Mouse (Mus musculus): ENCODE data around the gene Arsa.

Gene Arsa

GRCm38 (mm10) chr15:89477091-89477491 lies at the start of gene Arsa:
Gene Arsa (minus strand): TSS chr15:89477425.
- no peak for DNase-seq (ENCODE audit: low spot score)

GRCm38 (mm10) chr15:89526776-89527325 lies 49.6 kb upstream of the Arsa start:
- DNase-seq (ENCODE audit: low spot score) = no peak

- no peak for DNase-seq (ENCODE audit: low spot score)
Observed at GRCm38 (mm10) chr15:89525896-89526295, 48.7 kb upstream of the Arsa start.

- DNase-seq (ENCODE audit: low spot score) = no peak
Observed at GRCm38 (mm10) chr15:89525464-89525863, 48.2 kb upstream of the Arsa start.

DNA sequence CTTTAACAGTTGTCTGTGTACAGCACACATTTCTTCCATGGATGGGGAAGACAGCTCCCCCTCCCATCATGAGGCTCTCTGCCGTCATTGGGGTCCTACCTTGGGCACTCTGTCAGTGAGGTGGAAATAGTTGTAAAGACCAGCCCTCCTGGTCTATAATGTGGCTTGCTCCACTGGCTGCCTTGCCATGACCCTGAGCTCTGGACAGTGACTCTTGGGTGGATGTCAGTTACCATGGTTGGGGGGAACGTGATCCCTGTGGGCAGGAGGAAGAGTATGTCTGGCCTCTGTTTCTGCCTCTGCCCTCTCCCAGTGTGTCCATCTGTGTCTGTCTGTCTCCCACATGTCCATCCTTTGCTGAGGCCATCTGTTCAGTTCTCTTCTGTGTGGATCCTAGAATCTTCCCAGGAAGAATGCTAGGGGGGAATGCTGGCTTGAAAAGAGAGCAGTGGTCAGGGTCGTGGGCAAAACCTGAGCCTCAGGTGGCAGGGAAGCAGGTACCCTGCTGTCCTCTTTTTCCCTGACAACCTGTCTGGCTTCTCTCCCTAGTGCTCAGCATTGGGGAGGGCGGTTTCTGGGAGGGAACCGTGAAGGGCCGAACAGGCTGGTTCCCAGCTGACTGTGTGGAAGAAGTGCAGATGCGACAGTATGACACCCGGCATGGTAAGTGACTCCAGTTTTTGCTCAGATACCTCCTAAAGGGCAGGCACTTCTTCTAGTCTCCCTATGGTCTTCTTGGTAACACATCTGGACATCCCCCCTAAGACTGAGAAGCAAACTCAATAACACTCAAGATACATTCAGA lies 47.6 kb upstream of the Arsa start:
- no peak for DNase-seq (ENCODE audit: low spot score)

- DNase-seq (ENCODE audit: low spot score) = no peak
Observed at GRCm38 (mm10) chr15:89524001-89524571, 46.9 kb upstream of the Arsa start.

- DNase-seq (ENCODE audit: low spot score) = peak; percentile 35
Observed at GRCm38 (mm10) chr15:89523283-89523832, 46.1 kb upstream of the Arsa start.

- no peak for DNase-seq (ENCODE audit: low spot score)
Observed at GRCm38 (mm10) chr15:89522566-89523282, 45.5 kb upstream of the Arsa start.

DNA sequence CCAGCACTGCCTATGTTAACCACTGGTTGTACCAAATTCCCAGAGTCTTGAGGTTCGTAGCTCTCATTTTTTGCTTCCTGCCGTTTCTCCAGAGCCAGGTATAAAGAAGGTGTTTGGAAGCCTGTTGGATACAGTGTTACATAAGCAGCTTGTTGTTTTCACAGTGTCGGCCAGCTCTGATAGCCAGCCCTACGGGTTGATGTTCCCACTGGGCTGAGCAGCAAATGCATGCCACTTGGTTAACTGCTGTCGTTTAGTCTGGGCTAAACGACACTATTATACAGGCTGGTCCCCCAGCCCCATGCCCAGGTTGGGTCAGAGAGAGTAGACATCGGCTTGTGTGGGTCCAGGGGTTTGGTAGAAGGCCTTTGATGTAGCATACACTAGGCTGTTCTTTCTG lies 44.7 kb upstream of the Arsa start:
- no peak for DNase-seq (ENCODE audit: low spot score)

GRCm38 (mm10) chr15:89512679-89513078 lies 35.5 kb upstream of the Arsa start:
- DNase-seq (ENCODE audit: low spot score) = no peak

DNA sequence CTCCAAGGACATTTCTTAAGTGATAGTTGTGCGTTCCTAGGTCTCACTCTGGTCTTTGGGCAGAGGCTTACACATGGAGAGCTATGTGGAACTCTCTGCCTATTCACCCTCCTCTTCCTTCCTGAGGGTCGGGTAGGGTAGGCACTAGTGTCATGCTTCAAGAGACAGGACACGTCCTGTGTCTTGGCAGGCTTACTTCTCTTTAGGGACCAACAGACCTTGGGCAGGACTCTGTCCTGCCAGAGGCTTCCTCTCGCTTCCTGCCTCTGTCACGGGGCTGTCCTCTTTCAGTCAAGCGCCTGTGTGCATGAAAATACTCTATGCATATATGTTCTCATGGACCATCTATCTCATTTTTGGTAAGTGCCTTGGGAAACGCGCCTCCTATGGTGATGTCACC lies 30.5 kb upstream of the Arsa start:
- no peak for DNase-seq (ENCODE audit: low spot score)

- DNase-seq (ENCODE audit: low spot score) = no peak
Observed at GRCm38 (mm10) chr15:89504838-89505237, 27.6 kb upstream of the Arsa start.

DNA sequence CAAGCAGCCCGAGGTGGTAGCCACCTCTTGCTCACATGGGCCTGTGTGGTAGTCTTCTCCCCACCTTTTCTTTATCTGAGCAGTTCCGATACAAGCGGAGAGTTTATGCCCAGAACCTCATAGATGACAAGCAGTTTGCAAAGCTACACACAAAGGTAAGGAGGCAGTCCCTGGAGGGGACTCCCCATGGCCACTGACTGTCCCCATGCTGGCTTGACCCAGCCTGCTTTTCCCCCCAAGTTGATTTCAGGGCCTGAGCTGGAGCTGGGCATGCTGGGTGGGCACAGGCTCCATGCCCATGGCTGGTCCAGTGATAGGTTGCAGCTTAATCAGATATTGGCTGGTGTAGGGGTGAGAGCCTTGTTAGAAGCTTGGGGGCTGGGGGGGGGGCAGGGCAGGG lies 24.1 kb upstream of the Arsa start:
- DNase-seq (ENCODE audit: low spot score) = no peak

DNA sequence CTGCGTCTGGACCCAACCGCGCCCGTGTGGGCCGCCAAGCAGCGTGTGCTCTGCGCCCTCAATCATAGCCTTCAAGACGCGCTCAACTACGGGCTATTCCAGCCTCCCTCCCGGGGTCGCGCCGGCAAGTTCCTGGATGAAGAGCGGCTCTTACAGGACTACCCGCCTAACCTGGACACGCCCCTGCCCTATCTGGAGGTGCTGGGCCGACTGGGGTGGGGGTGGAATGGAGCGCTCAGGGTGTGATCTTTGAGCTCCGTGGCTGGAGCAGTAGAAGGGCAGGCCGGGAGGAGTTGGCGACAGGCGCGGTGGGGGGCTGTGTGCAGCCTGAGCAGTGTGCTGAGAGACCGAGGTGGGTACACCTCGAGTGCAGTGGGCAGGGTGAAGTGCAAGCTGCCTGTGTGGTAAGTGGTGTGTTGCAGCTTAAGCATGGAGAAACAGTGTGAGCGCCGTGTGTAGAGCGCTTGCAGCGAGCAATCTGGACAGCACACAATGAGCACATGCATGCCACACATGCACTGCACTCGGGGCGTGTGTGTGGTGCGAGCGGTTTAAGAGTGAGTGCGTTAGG lies 23.1 kb upstream of the Arsa start:
- peak; percentile 58 for DNase-seq (ENCODE audit: low spot score)

- peak; percentile 60 for DNase-seq (ENCODE audit: low spot score)
Observed at GRCm38 (mm10) chr15:89499784-89500220, 22.6 kb upstream of the Arsa start.

DNA sequence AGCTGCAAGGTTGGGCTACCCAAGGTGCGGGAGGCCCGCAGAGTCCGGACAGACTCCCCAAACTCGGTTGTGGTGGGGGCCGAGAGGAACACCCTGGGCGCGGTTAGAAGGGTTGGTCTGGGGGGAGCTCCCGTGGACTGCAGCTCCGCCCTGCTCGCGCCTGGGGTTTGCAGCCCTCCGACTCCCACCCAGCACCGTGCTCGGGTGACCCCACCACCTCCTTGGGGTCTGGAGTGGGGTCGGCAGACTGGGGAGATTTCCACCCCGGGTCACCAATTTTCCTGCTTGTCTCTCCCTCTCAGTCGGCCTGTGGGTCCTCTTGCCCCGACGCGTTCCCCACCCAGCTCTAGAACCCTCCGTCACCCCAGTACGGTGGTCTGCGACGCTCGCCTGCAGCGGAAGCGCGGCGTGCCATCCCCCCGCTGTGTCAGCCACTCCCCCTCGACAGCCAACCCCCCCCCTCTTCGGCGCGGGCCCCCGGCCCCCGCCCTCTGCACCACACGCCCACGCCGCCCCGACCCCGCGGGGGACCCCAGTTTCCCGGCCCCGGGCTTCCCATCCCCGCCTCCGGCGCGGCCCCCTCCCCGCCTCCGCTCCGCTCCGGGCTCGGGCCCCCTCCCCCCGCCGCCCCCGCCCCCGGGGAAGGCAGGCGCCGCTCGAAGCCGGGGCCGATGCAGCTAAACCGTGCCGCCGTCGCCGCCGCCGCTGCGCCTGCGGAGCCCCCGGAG lies 21.9 kb upstream of the Arsa start, which contains the start of gene Shank3:
Gene Shank3 (plus strand): TSS at position 663 of the 728 bp plus-strand sequence.
- DNase-seq (ENCODE audit: low spot score) = peak; percentile 57

DNA sequence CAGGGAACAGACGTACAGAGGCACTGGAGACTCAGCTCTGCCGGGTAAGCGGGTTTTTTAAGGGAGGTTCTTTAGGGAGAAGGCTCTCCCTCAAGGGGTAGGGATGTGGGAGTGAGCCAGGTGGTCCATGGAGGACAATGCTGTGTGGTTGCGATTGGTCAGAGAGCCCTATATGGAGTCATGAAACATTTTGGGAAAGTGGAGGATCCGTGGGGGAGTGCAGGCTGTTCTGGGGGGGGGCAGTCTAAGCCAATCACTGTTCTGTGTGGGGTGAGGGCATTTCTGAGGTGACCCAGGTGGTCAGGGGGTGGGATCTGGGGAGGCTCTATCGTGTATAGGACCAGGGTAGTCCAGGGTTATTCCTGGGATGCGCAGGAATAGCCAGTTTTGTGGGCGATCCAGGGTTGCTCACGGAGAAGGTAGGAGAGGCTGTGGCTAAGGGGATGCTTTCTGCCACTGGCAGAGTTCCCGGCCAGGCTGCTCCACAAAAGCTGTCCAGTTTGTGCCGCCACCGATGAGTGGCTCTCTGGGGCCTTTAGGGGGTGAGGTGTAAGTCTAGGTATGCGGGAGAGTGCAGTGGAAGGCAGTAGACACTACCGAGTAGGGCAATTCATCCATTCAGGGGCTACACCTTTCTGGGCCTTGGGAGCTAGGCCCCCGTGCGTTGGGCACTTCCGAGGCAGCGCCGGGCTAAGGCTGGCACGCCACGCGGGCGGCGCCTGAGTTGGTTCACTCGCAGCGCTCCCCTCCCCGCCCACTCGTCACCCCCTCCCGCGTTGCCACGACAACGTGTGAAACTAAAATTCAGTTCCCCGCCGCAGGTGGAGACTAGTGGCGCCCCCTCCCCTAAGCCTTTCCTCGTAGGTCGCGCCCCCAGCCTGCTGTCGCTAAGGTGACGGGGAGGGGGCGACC lies 21.1 kb upstream of the Arsa start:
- peak; percentile 45 for DNase-seq (ENCODE audit: low spot score)

DNA sequence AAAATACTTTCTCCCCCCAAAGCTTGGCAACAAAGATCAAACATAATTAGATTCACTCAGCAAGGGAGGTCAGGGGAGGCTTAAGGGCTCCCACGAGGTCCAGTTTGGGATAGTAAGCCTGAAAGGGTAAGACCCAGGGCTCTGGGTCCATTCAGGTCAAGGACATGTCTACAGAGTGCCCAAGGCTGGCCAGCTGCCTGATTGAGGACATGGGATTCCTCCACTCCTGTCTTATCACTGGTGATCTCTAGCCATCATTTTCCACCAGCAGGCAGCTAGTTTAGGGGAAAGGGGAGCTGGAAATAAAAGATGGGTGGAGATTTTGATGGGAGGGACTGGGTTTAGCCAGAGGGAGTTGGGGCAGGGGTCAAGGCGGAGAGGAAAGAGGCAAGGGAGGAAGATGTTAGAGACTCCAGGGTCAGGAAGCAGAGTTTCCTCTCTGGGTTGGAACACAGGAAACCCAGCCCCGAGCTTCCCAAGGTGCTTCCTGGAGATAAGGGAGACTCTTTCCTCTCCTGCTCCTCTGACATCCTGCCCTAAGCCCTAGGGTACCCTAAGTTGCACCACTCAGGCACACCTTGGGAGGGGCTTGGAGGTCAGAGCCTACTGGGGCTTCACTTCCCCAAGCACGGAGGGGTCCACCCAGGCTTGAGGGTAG lies 20.3 kb upstream of the Arsa start:
- peak; percentile 31 for DNase-seq (ENCODE audit: low spot score)

DNA sequence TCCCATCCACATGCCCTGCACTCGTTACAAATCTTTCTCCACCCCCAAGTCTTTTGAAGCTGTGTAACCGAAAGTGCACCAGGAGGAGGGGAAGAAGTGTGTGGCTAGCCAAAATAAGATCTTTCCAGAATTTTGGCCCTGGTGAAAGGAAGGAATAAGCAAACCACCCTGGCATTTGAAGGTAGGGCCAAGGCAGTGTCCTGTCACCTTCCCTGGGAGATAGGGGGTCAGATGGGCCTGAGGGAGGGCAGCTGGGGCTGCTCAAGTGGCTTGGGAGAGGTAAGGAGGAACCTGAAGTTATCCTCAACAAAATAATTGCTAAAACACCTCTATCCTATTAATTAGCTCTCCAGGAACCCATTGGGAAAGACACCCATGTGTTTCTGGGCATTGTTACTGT lies 19.6 kb upstream of the Arsa start:
- no peak for DNase-seq (ENCODE audit: low spot score)

GRCm38 (mm10) chr15:89496131-89496530 lies 18.9 kb upstream of the Arsa start:
- DNase-seq (ENCODE audit: low spot score) = no peak
